Mouse (Mus musculus) heart, postnatal 0 days (tissue): ENCODE data around the gene Ccnl1.

Source experiments
- CTCF ChIP-seq: IDR thresholded peaks from 2 replicates; pipeline ENCODE4 v1.5.1; 2016; ENCODE audit warnings: antibody characterized with exemption, control low read depth, low read depth
- EP300 ChIP-seq: IDR thresholded peaks from 2 replicates; pipeline ENCODE4 v1.6.1; 2016; ENCODE audit warnings: antibody characterized with exemption, low read depth

DNA sequence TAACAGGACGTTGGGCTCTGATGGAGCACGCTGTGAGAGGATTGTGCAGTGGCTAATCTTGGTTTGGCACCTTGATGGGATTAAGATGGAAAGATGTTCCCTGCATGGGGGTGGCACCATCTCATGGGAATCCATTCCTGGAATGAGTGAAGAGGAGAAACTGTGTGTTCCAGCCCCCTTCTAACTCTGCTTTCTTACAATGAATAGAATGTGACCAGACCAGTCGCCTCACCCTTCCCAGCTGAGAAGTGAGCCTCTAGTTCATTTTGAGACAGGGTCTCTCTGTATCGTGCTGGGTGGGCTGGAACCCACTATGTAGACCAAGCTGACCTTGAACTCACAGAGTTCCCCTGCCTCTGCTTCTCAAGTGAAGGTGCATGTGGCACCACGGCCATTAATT lies 31.6 kb downstream of the Ccnl1 start:
- TF ChIP-seq CTCF (no peak), EP300 (no peak)
